In genomic region chr1:84284293-84285068, GRCm38 (mm10) we compare ENCODE assay signal across 8 mouse cellular contexts.
DNase-seq lines count a peak whose midpoint lies in the region; ATAC-seq and TF ChIP-seq lines count a peak whose summit lies in the region.

No protein-coding gene starts in this region.

- H3K79me2 ChIP-seq in myocyte (ENCODE audit: control insufficient read depth, insufficient read depth), result no peaks in the 10 kb centered on the region

- H3K36me3 ChIP-seq in embryonic facial prominence, embryonic 13.5 days, result no peaks in the 10 kb centered on the region
- H3K36me3 ChIP-seq in heart, embryonic 10.5 days, result no peaks in the 10 kb centered on the region
- H3K36me3 ChIP-seq in kidney, embryonic 15.5 days, result no peaks in the 10 kb centered on the region
- H3K36me3 ChIP-seq in liver, embryonic 12.5 days, result no peaks in the 10 kb centered on the region
- H3K36me3 ChIP-seq in myocyte (ENCODE audit: control insufficient read depth, insufficient read depth), result no peaks in the 10 kb centered on the region

- peak overlapping the region; percentile 39; the same call in 1 of the 2 replicates for H3K27ac ChIP-seq in embryonic facial prominence, embryonic 13.5 days
- peak overlapping the region; percentile 74 for H3K27ac ChIP-seq in heart, embryonic 10.5 days
- H3K27ac ChIP-seq in kidney, embryonic 15.5 days, result 0 out of 2 replicates have a peak overlapping the region, but pooled peaks have one; percentile 9
- no peak overlapping the region for H3K27ac ChIP-seq in liver, embryonic 12.5 days

- H3K27me3 ChIP-seq in embryonic facial prominence, embryonic 13.5 days, result peaks cover 17% of the 10 kb centered on the region
- H3K27me3 ChIP-seq in heart, embryonic 10.5 days (ENCODE audit: insufficient read depth, poor library complexity, severe bottlenecking), result peaks cover 22% of the 10 kb centered on the region
- peaks cover 18% of the 10 kb centered on the region for H3K27me3 ChIP-seq in kidney, embryonic 15.5 days
- peaks cover 21% of the 10 kb centered on the region for H3K27me3 ChIP-seq in liver, embryonic 12.5 days (replicated peaks)
- no peaks in the 10 kb centered on the region for H3K27me3 ChIP-seq in myocyte (ENCODE audit: control insufficient read depth, insufficient read depth, insufficient read length)

- peak overlapping the region; percentile 67 for H3K4me3 ChIP-seq in embryonic facial prominence, embryonic 13.5 days
- peak overlapping the region; percentile 70 for H3K4me3 ChIP-seq in heart, embryonic 10.5 days
- peak overlapping the region; percentile 51 for H3K4me3 ChIP-seq in kidney, embryonic 15.5 days (replicated peaks)
- H3K4me3 ChIP-seq in liver, embryonic 12.5 days, result peak overlapping the region; percentile 48
- H3K4me3 ChIP-seq in myocyte, result no peak overlapping the region

- DNase-seq in layer of hippocampus, adult 11-12 months (ENCODE audit: low spot score), result peak; percentile 52
- DNase-seq in layer of hippocampus, adult 9-10 months (ENCODE audit: low spot score), result no peak
- DNase-seq in heart, embryonic 10.5 days (ENCODE audit: low spot score), result peak; percentile 76
- DNase-seq in testis, postnatal 10 days (ENCODE audit: low spot score), result peak; percentile 68

- H3K9me3 ChIP-seq in embryonic facial prominence, embryonic 13.5 days, result no peaks in the 10 kb centered on the region
- no peaks in the 10 kb centered on the region for H3K9me3 ChIP-seq in heart, embryonic 10.5 days
- no peaks in the 10 kb centered on the region for H3K9me3 ChIP-seq in kidney, embryonic 15.5 days (replicated peaks)
- no peaks in the 10 kb centered on the region for H3K9me3 ChIP-seq in liver, embryonic 12.5 days (replicated peaks)

- no peak overlapping the region for H3ac ChIP-seq in myocyte (ENCODE audit: control insufficient read depth, insufficient read length)

- H3K4me2 ChIP-seq in embryonic facial prominence, embryonic 13.5 days, result peak overlapping the region; percentile 85
- H3K4me2 ChIP-seq in kidney, embryonic 15.5 days, result peak overlapping the region; percentile 66
- peak overlapping the region; percentile 61 for H3K4me2 ChIP-seq in liver, embryonic 12.5 days
- H3K4me2 ChIP-seq in myocyte (ENCODE audit: low read depth), result peak overlapping the region; percentile 50

- TF ChIP-seq POLR2A in myocyte (IDR thresholded peaks at IDR 0.05; ENCODE audit: insufficient read length, low read depth), result no peak

- H3K4me1 ChIP-seq in embryonic facial prominence, embryonic 13.5 days, result peaks cover 14% of the 10 kb centered on the region
- no peaks in the 10 kb centered on the region; the same call in 1 of the 2 replicates for H3K4me1 ChIP-seq in heart, embryonic 10.5 days
- H3K4me1 ChIP-seq in kidney, embryonic 15.5 days, result peaks cover 14% of the 10 kb centered on the region; the same call in 1 of the 2 replicates
- H3K4me1 ChIP-seq in liver, embryonic 12.5 days, result no peaks in the 10 kb centered on the region

- 3% methylated on average over 50 of the region's 53 CpGs for WGBS in embryonic facial prominence, embryonic 13.5 days
- 2% methylated on average over 49 of the region's 53 CpGs for WGBS in heart, embryonic 10.5 days
- 3% methylated on average over 52 of the region's 53 CpGs for WGBS in kidney, embryonic 15.5 days
- 4% methylated on average over 51 of the region's 53 CpGs for WGBS in liver, embryonic 12.5 days (ENCODE audit: insufficient replicate concordance)

- ATAC-seq in embryonic facial prominence, embryonic 13.5 days (ENCODE audit: insufficient number of reproducible peaks, insufficient read depth, low FRiP score, low TSS enrichment, low read depth), result peak; percentile 76
- peak; percentile 87 for ATAC-seq in kidney, embryonic 15.5 days (replicated peaks; ENCODE audit: low FRiP score)
- ATAC-seq in liver, embryonic 12.5 days, result peak; percentile 66

- peak overlapping the region; percentile 82 for H3K9ac ChIP-seq in embryonic facial prominence, embryonic 13.5 days
- H3K9ac ChIP-seq in kidney, embryonic 15.5 days, result peak overlapping the region; percentile 48
- H3K9ac ChIP-seq in liver, embryonic 12.5 days, result peak overlapping the region; percentile 12; the same call in 1 of the 2 replicates

TF ChIP-seq in myocyte, 11 proteins besides CTCF, POLR2A, EP300 and RAD21:
- no peak for TF ChIP-seq TCF3 (IDR thresholded peaks at IDR 0.05; ENCODE audit: insufficient read length, low read depth)
- no peak for TF ChIP-seq MYOD1 (IDR thresholded peaks at IDR 0.05; ENCODE audit: control insufficient read depth in 1 of 3, insufficient read length in 2 of 3, low read depth in 2 of 3)
- TF ChIP-seq POLR2AphosphoS2 (IDR thresholded peaks at IDR 0.05; ENCODE audit: insufficient read length, low read depth), result no peak
- no peak for TF ChIP-seq MYOG (IDR thresholded peaks at IDR 0.05; ENCODE audit: control insufficient read depth in 1 of 3, insufficient read depth in 1 of 3, insufficient read length in 2 of 3, low read depth in 2 of 3)
- no peak for TF ChIP-seq REST (IDR thresholded peaks at IDR 0.05; ENCODE audit: insufficient read depth, insufficient read length)

Comparison
In these comparisons a context has a peak if more than half of its experiments do, and no peak if none do; other contexts are left out.
1. H3K9ac ChIP-seq: peak in every context shown above with its lines; median percentile 82 in embryonic facial prominence, embryonic 13.5 days; 48 in kidney, embryonic 15.5 days; 12 in liver, embryonic 12.5 days.